Mouse (Mus musculus): Measurements from ENCODE around the gene Fkbp7.
A peak's percentile ranks its signal among the peaks of the same experiment; 100 is the strongest.
"Not testable (repeated sequence)": the region's sequence is repeated elsewhere in the genome, so short reads cannot be mapped to it uniquely, and the experiment has no call there.

Gene Fkbp7

DNA sequence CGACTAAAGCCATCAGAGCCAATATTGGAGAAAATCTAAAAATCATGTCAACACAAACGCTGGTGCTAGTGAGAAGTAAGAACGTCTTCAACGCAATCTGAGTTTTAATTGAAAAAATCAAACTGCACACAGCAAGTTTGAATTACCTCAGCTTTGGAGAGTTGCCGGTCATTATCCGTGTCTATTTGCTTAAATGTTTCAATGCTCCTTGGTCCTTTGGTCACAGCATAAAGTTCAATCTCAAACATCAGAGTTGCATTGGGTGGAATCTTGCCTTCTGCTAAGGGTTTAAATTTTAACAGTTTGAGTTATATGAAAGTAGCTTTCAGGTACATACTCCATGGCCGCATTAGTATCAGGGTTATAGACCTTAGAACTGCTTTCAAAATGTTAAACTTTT lies 7.4 kb downstream of the Fkbp7 start:
- no peak for DNase-seq (ENCODE audit: low spot score in 2 of 2)

GRCm38 (mm10) chr2:76659419-76659818 lies 13.5 kb downstream of the Fkbp7 start:
- no peak for DNase-seq (ENCODE audit: low spot score in 2 of 2)

DNA sequence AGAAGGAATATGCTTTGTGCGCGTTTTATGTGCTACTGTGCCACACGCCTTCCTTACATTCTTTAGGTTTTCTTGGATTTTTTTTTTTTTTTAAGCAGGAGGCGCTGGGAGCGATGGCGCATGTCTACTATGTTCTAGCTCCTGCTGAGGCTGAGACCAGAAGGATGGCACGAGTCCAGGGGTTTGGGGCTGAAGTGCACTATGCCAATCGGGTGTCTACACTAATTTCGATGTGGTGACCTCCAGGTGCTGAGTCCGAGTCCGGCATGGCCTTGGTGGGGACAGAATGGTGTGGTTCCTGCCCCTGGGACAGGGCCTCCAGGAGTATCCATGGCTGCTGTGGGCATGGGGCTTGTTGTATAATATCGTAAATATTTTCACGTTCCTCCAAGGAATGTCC lies 14.4 kb downstream of the Fkbp7 start:
- DNase-seq (ENCODE audit: low spot score in 2 of 2) = no peak

DNA sequence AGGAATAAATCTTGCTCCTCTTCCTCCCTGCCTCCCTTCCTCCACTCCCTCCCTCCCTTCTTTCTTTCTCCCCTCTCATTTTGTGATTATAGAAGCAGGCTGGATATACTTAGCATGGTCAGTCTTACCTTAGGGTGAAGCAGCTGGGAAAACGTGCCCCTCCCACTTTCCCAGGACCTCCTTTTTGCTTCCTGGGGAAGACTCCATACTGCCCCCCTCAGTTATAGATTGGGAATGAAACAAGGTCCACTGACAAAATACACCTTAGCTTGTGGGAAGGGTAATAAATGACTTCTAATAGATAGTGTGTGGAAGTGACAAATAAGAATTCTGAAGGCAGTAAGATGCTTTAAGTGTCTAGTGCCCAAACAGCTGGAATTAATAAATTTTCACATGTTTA lies 16.9 kb downstream of the Fkbp7 start:
- no peak for DNase-seq (ENCODE audit: low spot score in 2 of 2)

GRCm38 (mm10) chr2:76655444-76655843 lies 17.5 kb downstream of the Fkbp7 start:
- DNase-seq (ENCODE audit: low spot score in 2 of 2) = no peak

GRCm38 (mm10) chr2:76654646-76655045 lies 18.3 kb downstream of the Fkbp7 start:
- no peak for DNase-seq (ENCODE audit: low spot score in 2 of 2)

DNA sequence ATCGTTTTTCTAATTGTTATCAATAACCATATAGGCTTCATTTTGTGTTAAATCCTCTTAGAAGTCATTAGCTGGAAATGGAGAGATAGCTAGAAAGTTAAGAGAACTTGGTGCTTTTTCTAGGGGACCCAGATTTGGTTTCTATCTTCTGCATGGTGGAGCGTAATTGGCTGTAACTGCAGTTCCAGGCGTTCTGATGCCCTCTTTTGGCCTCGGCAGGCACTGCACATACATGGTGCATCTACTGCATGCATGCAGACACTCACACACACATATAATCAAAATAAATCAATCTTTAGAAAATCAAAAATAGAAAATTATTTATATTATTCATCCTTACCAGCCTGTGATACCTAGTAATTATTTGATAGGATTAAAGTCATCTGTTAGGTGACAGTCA lies 19.8 kb downstream of the Fkbp7 start:
- DNase-seq (ENCODE audit: low spot score in 2 of 2) = no peak

- DNase-seq (ENCODE audit: low spot score in 2 of 2) = no peak
Measured at GRCm38 (mm10) chr2:76648666-76649141, 24.2 kb downstream of the Fkbp7 start.

DNA sequence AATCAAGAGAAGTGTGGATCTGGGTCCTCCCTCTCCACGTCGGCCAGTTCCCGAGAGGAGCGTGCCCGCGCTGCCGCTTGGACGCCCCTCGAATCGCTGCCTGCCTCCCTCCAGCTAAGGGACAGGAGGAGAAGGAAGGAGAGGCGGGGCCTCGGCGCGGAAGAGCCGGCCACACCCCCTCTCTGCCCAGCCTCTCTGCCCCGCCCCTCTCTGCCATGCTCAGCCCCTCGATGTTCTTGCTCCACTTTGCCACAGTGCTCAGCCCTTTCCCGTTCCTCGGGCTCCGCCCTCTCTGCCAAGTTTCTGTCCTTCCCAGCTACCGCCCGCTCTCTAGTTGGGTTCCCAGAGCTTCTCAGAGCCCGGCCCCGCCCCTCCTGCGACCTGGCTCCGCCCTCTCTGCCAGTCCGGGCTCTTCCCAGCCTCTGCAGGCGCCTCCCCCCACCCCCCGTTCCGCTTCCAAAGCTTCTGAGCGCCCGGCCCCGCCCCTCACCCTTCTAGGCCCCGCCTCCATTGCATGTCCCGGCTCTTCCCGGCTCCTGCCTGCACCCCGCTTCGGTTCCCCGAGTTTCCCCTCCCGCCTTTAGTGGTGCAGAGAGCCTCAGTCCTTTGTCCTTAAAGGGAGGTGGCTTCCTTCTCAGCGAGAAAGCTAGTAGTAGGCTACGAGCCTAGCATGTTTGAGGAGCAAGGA lies 24.9 kb downstream of the Fkbp7 start, which contains the start of the genes Prkra and Pjvk:
TSS of gene Prkra (minus strand) at position 133 of the 688 bp plus-strand sequence.
TSS of gene Pjvk (plus strand) at position 594 of the 688 bp plus-strand sequence.
- DNase-seq (ENCODE audit: low spot score in 2 of 2) = peak; percentile 91 to 96

DNA sequence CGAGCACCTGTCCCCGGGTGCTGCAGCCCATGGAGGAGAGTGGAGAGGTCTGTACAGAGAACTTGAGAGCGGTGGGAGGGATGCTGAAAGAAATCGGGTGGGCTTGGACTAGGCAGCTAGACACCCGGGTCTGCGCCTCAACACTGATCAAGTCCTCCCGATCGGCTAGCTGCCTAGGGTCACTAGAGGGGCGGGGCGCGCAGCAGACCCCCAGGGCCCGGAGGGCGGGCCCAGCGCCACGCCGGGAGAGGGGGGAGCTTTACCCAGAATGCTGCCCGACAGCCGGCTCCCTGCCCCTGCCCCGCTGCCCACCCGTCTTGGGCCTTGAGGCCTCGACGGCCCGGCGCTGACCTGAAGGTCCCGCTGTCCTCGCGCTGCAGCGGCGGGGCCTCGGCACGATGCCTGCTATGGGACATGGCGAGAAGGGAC lies 25.5 kb downstream of the Fkbp7 start:
- DNase-seq (ENCODE audit: low spot score in 2 of 2) = no peak

- no peak for DNase-seq (ENCODE audit: low spot score in 2 of 2)
Measured at GRCm38 (mm10) chr2:76643801-76644200, 29.1 kb downstream of the Fkbp7 start.

DNA sequence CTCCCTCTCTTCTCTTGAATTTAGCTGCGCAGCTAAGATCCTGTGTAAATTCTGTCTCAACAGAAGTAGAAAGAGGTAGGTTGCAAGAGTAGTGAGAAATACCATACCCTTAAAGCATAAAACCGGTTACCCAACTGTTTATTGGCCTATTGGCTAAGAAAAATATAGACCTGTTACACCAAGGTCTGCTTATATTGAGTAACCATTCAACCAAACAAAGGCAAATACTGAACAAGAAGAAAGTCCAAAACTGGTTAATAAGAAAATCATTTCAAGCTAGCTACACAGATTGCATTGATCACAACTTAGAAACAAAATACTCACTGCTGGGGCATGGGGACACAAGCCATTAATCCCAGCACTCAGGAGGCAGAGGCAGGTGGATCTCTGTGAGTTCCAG lies 33.3 kb downstream of the Fkbp7 start:
- DNase-seq (ENCODE audit: low spot score in 2 of 2) = no peak

- no peak for DNase-seq (ENCODE audit: low spot score in 2 of 2)
Measured at GRCm38 (mm10) chr2:76631600-76631999, 41.3 kb downstream of the Fkbp7 start.

DNA sequence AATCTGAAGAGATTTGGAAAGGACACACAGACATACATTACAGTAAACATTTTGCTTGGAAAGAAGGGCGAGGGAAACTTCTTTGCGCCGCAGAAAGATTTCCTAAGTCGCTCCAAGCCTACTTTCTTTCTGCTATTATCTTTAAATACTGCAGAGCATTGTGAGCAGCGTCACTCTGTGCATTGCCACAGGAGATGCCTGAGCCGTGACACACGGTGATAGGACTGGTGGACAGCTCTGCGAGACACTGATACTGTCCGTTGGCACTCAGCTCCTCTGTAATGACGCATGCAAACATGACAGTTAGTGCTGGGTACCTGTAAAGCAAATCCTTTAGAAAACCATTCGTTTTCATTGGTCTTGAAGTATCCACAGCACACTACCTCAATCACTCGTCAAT lies 42.6 kb downstream of the Fkbp7 start:
- DNase-seq (ENCODE audit: low spot score in 2 of 2) = no peak

DNA sequence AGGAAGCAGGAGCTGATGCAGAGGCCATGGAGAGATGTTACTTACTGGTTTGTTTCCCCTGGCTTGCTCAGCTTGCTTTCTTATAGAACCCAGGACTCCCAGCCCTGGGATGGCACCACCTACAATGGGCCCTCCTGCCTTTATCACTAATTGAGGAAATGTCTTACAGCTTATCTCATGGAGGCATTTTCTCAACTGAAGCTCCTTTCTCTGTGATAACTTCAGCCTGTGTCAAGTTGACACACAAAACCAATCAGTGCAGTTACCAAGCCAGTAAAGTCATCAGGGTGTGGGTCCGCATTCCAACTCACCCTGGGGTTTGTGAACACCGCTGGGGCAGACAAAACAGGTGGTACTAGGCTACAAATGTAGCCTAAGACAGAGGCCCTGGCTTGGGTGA lies 50.6 kb downstream of the Fkbp7 start:
- not testable (repeated sequence) for DNase-seq (ENCODE audit: low spot score in 2 of 2)

- DNase-seq (ENCODE audit: low spot score in 2 of 2) = no peak
Measured at GRCm38 (mm10) chr2:76621724-76622123, 51.2 kb downstream of the Fkbp7 start.

DNA sequence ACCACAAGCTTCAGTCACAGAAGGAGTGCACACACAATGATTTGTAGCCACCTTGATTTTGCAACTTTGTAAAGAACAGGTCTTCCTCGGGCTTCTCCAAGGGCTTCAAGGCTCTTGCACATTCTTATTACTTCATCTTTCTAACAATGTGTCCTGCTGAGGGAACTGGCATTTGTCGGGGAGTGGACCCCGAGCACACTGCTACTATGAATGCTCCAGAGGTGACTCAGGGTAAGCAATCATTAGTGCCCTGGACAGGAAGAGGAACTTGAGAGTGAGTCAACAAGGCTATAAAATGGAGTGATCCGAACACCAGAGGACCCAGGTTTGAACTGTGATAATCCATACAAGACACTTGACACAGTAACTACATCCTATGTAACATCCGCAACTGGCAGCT lies 52.7 kb downstream of the Fkbp7 start:
- DNase-seq (ENCODE audit: low spot score in 2 of 2) = no peak

GRCm38 (mm10) chr2:76618078-76618477 lies 54.8 kb downstream of the Fkbp7 start:
- DNase-seq (ENCODE audit: low spot score in 2 of 2) = peak in 1 of 2 experiments; percentile 25

All from frontal cortex, postnatal 25 days (tissue).